Mouse (Mus musculus): ENCODE results near the gene 4933417A18Rik.

DNA sequence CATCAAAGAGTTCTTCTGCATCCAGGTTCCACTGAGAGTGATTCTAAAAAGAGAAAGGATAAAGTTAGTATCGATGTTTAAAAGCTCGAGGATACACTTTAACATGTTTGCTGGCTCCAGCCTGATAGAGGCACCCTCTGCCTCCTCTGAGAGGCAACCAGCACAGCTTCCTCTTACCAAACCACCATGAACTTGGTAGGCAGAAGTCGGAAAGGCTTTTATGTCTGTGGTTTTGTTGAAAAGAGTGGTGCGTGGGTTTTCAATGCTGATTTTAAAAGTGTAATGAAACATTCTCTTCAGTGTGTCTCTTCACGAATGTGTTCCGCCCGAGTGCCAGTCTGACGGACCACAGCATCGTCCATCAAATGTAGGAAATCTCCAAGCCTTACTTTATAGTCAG is 9.6 kb upstream of the 4933417A18Rik start:
- TF ChIP-seq CTCF (IDR thresholded peaks at IDR 0.05; ENCODE audit: extremely low read depth, insufficient read depth, low read length) (no peak), POLR2A (IDR thresholded peaks at IDR 0.05; ENCODE audit: extremely low read depth, insufficient read depth, low read length) (no peak)

Measured in cortical plate, adult 2 months (tissue).